Mouse (Mus musculus) hindbrain, embryonic 16.5 days (tissue): ENCODE results near the gene BC049730. TPM values are rescaled to one million over a fixed set of nuclear protein-coding genes. Genes with fewer than 3 reads are reported as not detected.
"Not testable (repeated sequence)": the region's sequence is repeated elsewhere in the genome, so short reads cannot be mapped to it uniquely, and the experiment has no call there.

Experiments used
- ATAC-seq: fragments of 200-750 bp; cut with Nextera tagmentation; 2 replicates; pipeline ENCODE4 v1.8.0; 2017; ENCODE audit warnings: moderate TSS enrichment, moderate library complexity
- H3K27ac ChIP-seq: fragments of 300-500 bp; sonication (generic); 2 replicates; pipeline ENCODE4 v1.5.1; 2014; ENCODE audit warnings: low read depth, mild to moderate bottlenecking, control low read depth, low read length, moderate library complexity
- H3K27me3 ChIP-seq: fragments of 300-500 bp; sonication (generic); replicated peaks from 2 replicates; pipeline ENCODE4 v1.6.1; 2014; ENCODE audit warnings: low read length; ENCODE audit not compliant: control insufficient read depth, insufficient read depth
- H3K36me3 ChIP-seq: fragments of 300-500 bp; sonication (generic); 2 replicates; pipeline ENCODE4 v1.6.1; 2014; ENCODE audit warnings: mild to moderate bottlenecking, low read length, moderate library complexity, mixed read lengths; ENCODE audit not compliant: control insufficient read depth, insufficient read depth
- H3K4me1 ChIP-seq: fragments of 300-500 bp; sonication (generic); 2 replicates; pipeline ENCODE4 v1.6.1; 2014; ENCODE audit warnings: low read depth, low read length; ENCODE audit not compliant: control insufficient read depth, insufficient read depth
- H3K4me2 ChIP-seq: fragments of 300-500 bp; sonication (generic); 2 replicates; pipeline ENCODE4 v1.6.1; 2014; ENCODE audit warnings: mild to moderate bottlenecking, low read length, control low read depth, moderate library complexity
- H3K4me3 ChIP-seq: fragments of 300-500 bp; sonication (generic); 2 replicates; pipeline ENCODE4 v1.5.1; 2014; ENCODE audit warnings: mild to moderate bottlenecking, low read length, control low read depth, moderate library complexity
- H3K9ac ChIP-seq: fragments of 300-500 bp; sonication (generic); 2 replicates; pipeline ENCODE4 v1.6.1; 2014; ENCODE audit warnings: low read depth, mild to moderate bottlenecking, control low read depth, low read length, moderate library complexity
- H3K9me3 ChIP-seq: fragments of 300-500 bp; sonication (generic); 2 replicates; pipeline ENCODE4 v1.6.1; 2014; ENCODE audit warnings: mild to moderate bottlenecking, low read length, moderate library complexity; ENCODE audit not compliant: control insufficient read depth
- WGBS: fragments of 180-500 bp; shearing (Covaris S2); extraction: QIAGEN DNeasy Blood & Tissue Kit; methylation state at CpG from one replicate; pipeline ENCODE4 v1.1.7; 2014; 5-methylcytosine and 5-hydroxymethylcytosine counted together
- polyA plus RNA-seq: library from polyadenylated mRNA; unstranded; fragments of >200 nt; fragmentation: Nextera tagmentation; extraction: Ambion mirVana; gene quantifications from 2 replicates; pipeline ENCODE4 v1.2.1, GENCODE M21; 2015

BC049730 gene
- polyA plus RNA-seq, 1 experiment from 2014 or later: not detected

DNA sequence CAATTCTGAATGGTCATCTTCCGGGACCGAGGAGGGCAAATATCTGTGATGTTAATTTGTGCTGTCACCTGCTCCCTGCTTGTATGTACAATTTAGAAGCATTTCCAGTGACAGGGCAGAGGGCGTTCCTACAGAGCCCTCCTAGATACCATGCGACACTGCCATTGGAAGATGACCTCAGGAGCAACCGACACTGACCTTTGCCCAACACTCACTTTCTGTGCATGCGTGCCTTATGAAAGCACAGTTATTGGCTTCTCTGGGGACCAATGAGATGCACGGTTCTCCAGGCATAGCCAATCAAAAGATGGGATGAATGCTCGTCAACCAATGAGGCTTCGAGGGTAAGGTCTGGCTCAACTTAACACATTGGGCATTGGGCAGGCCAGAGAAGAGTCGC, 21.5 kb upstream of the BC049730 start:
- not testable (repeated sequence) for H3K4me2 ChIP-seq, H3K4me1 ChIP-seq, H3K27me3 ChIP-seq, H3K9me3 ChIP-seq, ATAC-seq, H3K9ac ChIP-seq, H3K36me3 ChIP-seq, H3K4me3 ChIP-seq, H3K27ac ChIP-seq
- WGBS: 90% methylated on average over 10 of the region's 10 CpGs

DNA sequence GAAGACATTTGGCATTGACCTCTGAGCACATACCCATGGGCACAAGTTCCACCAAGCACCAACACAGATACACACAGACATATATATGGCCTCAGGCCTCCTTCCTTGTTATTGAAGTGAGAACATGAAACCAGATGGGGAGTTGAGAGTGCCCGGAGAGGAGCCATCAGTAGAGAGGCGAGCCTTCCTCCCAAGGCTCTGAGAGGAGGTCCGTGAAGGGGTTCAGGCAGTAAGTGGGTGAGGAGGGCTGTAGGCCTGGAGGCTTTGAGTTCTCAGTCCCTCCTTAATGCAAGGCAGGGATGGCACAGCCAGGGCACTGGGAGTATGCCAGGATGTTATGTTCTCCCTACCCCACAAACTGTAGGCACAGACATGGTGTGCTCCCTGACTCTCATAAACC, 16.3 kb upstream of the BC049730 start:
- not testable (repeated sequence) for H3K4me3 ChIP-seq, H3K27me3 ChIP-seq, H3K27ac ChIP-seq, H3K36me3 ChIP-seq, H3K9me3 ChIP-seq, H3K4me1 ChIP-seq, H3K4me2 ChIP-seq, ATAC-seq, H3K9ac ChIP-seq
- 88% methylated on average over 3 of the region's 3 CpGs for WGBS

DNA sequence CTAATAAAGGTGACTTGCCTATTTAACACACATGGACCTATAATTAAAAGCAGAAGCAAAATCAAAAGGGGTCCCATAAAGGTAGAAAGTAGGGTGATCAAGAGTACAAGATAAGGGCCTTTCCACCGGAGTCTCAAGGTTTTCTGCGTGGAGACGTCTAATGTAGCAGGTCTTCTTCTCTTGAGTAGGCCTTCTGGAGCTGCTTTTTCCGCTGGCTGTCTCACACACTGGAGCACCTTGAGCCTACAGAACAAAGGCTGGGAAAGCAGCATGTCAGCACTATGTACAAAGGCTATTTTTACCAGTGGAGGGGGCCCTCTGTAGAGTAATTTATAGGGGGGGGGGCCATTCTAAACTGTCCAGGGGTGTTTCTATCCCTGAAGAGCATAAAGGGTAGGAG, 11.2 kb upstream of the BC049730 start:
- 91% methylated on average over 4 of the region's 4 CpGs for WGBS
- not testable (repeated sequence) for H3K4me2 ChIP-seq, H3K9ac ChIP-seq, H3K27ac ChIP-seq, H3K9me3 ChIP-seq, H3K4me3 ChIP-seq, H3K36me3 ChIP-seq, ATAC-seq, H3K4me1 ChIP-seq, H3K27me3 ChIP-seq

DNA sequence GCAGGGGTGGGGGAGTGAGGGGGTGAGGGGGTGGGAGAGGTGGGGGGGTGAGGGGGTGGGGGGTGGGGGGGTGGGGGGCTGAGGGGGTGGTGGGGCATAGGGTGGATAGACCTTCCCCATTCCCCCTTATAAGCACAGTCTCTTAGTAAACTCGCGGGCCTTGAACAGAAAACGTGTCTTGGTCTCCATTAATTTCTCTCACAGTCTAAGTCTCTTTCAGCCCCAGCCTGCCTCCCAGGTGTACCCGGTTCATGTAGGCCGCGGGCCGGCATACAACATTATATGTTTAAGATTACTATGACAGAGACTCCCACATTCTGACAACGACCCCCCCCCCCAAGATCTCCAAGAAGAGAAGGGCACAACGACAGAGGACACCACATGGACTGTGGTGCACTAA, 6.2 kb upstream of the BC049730 start:
- 84% methylated on average over 9 of the region's 9 CpGs for WGBS
- not testable (repeated sequence) for H3K36me3 ChIP-seq, H3K4me2 ChIP-seq, H3K4me1 ChIP-seq, ATAC-seq, H3K27me3 ChIP-seq, H3K4me3 ChIP-seq, H3K9ac ChIP-seq, H3K27ac ChIP-seq, H3K9me3 ChIP-seq

DNA sequence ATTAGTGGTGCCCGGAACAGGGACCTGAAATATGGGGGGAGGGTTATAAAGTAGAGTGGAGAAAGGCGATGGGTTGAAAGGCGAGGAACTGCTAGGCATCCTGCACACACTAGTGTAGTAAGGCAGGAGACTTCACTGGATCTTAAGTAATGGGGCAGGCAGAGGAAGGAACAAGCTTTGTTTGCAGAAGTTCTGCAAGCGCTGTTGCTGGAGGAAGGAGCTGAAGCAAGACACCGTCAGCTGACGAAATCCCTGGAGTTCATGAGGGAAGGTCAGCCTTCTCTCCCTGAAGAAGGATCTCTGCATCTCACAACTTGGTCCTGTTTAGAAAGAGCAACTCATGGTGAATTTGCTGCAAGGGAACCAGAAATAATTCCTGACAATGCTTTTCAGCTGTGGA, 6.0 kb downstream of the BC049730 start:
- Histone ChIP-seq H3K4me2 (no peak overlapping the region), H3K27me3 (no peaks in the 10 kb centered on the region), H3K9ac (no peak overlapping the region), H3K27ac (no peak overlapping the region), H3K4me3 (no peak overlapping the region), H3K9me3 (no peaks in the 10 kb centered on the region), H3K36me3 (no peaks in the 10 kb centered on the region), H3K4me1 (no peaks in the 10 kb centered on the region)
- WGBS: 71% methylated on average over 6 of the region's 6 CpGs
- ATAC-seq: no peak

DNA sequence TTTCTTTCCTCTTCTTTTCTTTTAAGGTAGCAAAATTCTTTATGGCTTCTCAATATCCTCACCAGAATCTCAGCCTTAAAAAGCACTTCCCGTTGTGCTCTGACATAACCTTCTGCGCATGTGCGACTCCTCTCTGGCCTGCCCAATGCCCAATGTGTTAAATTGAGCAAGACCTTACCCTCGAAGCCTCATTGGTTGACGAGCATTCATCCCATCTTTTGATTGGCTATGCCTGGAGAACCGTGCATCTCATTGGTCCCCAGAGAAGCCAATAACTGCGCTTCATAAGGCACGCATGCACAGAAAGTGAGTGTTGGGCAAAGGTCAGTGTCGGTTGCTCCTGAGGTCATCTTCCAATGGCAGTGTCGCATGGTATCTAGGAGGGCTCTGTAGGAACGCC, 17.8 kb downstream of the BC049730 start, which contains the start of gene Gm4763:
Gene Gm4763, minus strand, starts transcription at position 101 of the 400 bp plus-strand sequence.
- WGBS: 94% methylated on average over 11 of the region's 11 CpGs
- not testable (repeated sequence) for H3K27ac ChIP-seq, H3K9ac ChIP-seq, H3K4me1 ChIP-seq, H3K4me2 ChIP-seq, H3K27me3 ChIP-seq, H3K9me3 ChIP-seq, H3K4me3 ChIP-seq, ATAC-seq, H3K36me3 ChIP-seq

DNA sequence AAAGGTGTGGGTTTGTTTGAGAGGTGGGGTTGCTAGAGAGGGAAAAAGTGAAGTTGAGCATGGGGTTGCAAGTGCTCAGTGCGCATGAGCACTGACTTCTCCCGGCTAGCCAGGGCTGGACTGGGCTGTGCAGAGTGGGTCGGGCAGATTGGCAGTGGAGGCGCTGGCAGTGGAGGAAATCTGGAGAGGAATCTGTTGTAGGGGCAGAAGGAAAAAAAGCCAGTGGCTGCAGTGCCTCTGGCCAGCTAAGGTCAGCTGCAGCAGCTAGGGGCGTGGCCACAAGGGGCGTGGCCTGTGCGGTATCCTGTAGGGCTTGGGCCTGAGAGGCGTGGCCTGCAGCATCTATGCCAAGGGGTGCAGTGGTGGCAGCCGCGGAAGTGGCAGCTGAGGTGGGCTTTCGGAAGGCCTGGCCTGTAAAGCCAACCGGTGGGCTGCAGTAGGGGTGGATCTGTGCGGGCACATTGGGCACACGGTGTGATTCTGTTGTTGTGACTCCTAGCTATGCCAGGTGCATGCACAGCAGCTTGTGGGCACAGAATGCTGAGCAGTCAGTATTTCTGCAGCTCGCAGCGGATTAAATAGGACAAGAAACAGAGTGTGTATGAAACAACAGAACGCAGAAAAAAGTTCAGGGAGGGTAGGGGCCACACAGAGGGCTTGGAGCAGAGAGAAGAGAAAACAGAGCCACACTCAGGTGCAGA, 27.1 kb downstream of the BC049730 start:
- no peaks in the 10 kb centered on the region for H3K36me3 ChIP-seq
- H3K4me3 ChIP-seq: peak overlapping the region; percentile 30
- no peaks in the 10 kb centered on the region for H3K27me3 ChIP-seq
- peak overlapping the region; percentile 51 for H3K4me2 ChIP-seq
- no peaks in the 10 kb centered on the region for H3K9me3 ChIP-seq
- peak overlapping the region; percentile 33 for H3K9ac ChIP-seq
- WGBS: 13% methylated on average over 17 of the region's 17 CpGs
- peaks cover 6% of the 10 kb centered on the region for H3K4me1 ChIP-seq
- H3K27ac ChIP-seq: 0 out of 2 replicates have a peak overlapping the region, but pooled peaks have one; percentile 23
- peak; percentile 92 for ATAC-seq

DNA sequence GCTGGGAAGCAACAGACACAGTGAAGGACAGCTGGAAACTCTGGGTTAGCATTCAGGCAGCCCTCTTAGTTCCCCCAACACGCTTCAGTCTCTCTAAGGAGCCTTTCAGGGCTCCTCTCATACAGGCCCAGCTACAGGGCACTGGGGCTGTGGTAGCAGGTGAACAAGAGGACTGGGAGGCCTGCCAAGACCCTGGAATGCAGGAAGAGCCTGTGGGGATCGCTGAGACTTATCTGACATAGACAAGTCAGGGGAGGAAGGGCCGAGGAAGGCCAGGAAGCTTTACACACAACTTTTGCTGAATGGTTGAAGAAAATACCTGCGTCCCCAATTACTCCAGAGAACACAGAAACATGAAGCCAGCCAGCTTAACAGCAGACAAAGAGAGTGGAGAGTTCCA, 41.7 kb downstream of the BC049730 start:
- no peaks in the 10 kb centered on the region for H3K36me3 ChIP-seq

DNA sequence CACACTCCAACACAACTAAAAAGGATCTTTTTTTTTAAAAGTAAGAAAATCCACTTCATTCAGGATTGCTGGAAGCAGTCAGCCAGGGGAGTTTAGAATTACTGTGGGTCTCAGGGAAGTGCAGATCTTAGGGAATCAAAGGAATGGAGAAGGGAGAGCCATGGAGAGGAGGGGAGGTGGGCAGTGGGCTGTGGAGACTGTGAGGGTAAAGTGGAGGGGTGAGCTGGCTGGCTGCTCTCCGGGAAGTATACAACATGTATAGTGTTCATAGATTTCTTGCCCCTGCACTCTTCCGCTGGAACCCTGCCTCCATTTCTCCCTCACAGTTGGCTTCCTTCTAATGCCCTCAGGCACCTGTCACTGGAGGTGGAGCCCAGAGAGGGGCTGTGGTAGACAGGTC, 42.6 kb downstream of the BC049730 start:
- H3K4me3 ChIP-seq: no peak overlapping the region

More for the DNA sequence above, 41.7 kb downstream of the BC049730 start:
- whole genome bisulfite sequencing: 34% methylated on average over 4 of the region's 4 CpGs
- Histone ChIP-seq H3K9ac (no peak overlapping the region), H3K9me3 (no peaks in the 10 kb centered on the region), H3K4me3 (no peak overlapping the region), H3K27ac (no peak overlapping the region), H3K4me1 (no peaks in the 10 kb centered on the region; the same call in 1 of the 2 replicates), H3K27me3 (no peaks in the 10 kb centered on the region), H3K4me2 (no peak overlapping the region)
- no peak for ATAC-seq

More for the DNA sequence above, 42.6 kb downstream of the BC049730 start:
- no peaks in the 10 kb centered on the region for H3K36me3 ChIP-seq
- no peaks in the 10 kb centered on the region; the same call in 1 of the 2 replicates for H3K4me1 ChIP-seq
- H3K9me3 ChIP-seq: no peaks in the 10 kb centered on the region
- H3K27ac ChIP-seq: no peak overlapping the region
- ATAC-seq: no peak
- no peaks in the 10 kb centered on the region for H3K27me3 ChIP-seq
- WGBS: 61% methylated on average over 2 of the region's 2 CpGs
- no peak overlapping the region for H3K4me2 ChIP-seq
- H3K9ac ChIP-seq: no peak overlapping the region
